Mouse (Mus musculus) WW6 (cell line): ENCODE data around the gene Tbc1d10a.
"Not testable (repeated sequence)": the region's sequence is repeated elsewhere in the genome, so short reads cannot be mapped to it uniquely, and the experiment has no call there.

ENCODE experiments used
- DNase-seq: peaks from one replicate; pipeline ENCODE4 v3.0.0-alpha.2; 2013; ENCODE audit warnings: low read depth, low spot score

The Tbc1d10a gene

DNA sequence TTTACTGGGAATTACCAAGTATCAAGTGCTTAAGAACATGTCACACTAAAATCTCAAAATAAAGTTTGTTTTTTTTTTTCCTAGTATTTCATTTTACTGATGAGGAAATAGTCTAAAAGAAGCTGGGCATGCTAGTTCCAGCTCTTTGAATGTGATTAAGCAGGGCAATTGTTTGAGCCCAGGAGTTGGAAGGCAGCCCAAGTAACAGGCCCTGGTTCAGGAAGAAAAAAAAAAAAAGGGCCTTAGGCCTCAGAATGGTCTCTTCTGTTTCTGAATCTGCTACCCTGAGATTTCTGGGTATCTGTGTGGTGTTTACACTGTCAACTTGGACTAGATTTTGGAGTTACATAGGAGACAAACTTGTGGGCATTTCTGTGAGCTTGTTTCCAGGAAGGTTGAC is 3.1 kb upstream of the Tbc1d10a start:
- DNase-seq, result no peak

- DNase-seq, result no peak
Measured at GRCm38 (mm10) chr11:4184251-4184952, 2.2 kb upstream of the Tbc1d10a start.

DNA sequence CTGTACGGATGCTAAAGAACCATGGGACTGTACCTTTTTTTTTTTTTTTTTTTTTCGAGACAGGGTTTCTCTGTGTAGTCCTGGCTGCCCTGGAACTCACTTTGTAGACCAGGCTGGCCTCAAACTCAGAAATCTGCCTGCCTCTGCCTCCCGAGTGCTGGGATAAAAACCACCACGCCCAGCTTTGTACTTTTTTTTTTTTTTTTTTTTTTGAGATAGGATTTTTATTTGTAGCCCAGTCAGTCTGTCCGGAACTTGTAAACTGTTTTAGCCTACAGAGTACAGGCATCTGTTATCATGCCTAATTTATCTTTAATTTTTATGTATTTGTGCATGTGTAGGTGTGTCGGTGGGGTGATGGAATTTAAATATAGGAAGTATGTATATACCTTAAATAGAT is 1.1 kb upstream of the Tbc1d10a start:
- DNase-seq, result not testable (repeated sequence)

DNA sequence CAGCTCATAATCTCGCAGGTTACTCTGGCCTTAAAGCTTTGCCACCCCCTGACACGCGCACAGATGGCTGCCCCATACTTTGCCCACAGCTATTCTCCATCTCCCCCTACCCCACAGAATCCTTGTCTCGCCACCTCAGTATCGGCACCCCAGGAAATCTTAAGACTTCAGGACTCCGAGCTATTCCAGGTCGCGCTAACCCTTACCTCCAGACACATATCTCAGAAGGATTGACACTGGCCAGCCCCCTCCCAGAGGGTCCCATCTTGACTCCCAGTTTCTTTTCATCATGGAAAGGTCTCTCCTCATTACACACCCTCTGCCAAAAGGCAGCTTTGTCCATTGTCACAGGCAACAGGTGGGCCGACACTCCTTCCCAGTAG is 720 bp downstream of the Tbc1d10a start:
- DNase-seq, result no peak

DNA sequence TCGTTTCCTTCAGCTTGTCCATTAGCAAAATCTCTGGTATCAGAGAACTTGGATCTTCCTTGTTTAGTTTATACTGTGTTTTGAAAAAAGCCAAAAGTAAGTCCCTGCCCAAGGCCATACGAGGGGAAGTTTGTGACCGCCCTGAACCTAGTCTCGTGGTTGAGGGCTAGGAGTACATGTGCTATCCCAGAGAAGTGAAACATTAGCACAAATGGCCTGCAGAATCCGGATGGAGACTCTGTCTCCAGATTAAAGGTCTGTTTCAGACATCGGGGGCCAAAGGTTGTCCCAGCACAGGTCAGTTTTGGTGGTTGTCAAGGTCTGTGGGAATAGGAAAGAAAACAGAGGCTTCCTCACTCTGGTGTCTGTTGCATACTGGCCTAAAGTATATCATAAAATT is 2.6 kb downstream of the Tbc1d10a start:
- DNase-seq, result no peak

GRCm38 (mm10) chr11:4190677-4191076 is 4.1 kb downstream of the Tbc1d10a start:
- no peak for DNase-seq

- DNase-seq, result no peak
Measured at GRCm38 (mm10) chr11:4192757-4193156, 6.2 kb downstream of the Tbc1d10a start.

DNA sequence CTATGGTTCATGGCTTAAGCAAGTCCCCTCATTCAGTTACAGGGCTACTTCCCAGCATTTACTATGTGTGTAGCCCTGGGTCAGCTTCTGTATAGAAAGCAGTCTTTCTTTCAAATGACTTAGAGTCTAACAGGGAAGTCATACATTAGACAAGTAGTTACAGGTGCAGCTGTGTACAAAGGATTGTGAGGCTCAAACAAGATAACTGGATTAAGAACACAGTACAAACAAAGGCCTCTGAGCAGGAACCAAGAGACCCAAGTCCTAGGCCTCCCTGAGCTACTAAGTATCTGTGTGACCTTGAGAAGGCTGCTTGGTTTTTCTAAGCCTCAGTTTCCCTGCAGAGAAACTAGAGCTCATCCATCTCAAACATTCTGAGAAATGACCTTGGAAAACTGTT is 6.8 kb downstream of the Tbc1d10a start:
- DNase-seq, result no peak

GRCm38 (mm10) chr11:4195597-4196031 is 9.0 kb downstream of the Tbc1d10a start:
- DNase-seq, result no peak

GRCm38 (mm10) chr11:4196636-4197035 is 10.0 kb downstream of the Tbc1d10a start:
- no peak for DNase-seq

GRCm38 (mm10) chr11:4197691-4198090 is 11.1 kb downstream of the Tbc1d10a start:
- DNase-seq, result no peak

- no peak for DNase-seq
Measured at GRCm38 (mm10) chr11:4201981-4202700, 15.6 kb downstream of the Tbc1d10a start.

DNA sequence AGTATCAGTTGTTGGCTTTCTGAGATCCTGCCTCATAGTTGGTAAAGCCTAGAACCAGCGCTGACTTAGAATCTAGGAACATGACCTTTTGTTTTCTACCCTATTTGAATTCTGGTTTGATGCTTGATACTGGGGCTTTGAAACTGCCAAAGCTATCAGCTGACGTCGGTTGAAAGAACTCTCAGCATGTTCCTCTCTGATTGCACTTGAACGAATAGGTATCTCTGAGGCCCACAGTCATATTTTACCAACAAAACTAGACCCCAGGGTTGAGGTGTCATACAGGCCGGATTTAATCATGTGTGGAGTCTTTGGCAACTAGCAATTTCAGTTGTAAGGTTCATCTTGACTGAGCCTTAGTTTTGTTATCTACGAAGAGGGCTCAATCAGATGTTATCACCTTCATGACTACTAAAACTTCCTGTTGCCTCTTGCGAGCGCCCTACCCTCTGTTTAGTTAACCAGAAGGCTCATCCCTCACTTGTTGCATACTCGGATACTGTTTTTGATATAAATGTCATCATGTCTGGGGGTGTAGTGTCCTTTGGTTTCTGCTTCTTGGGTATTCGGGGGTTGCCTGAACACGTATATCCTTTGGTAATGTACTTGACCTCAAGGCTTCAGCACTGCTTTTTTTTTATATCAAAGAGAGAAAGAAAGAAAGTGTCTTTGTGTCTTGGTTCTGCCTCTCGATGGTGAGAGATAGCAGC is 16.6 kb downstream of the Tbc1d10a start:
- no peak for DNase-seq

GRCm38 (mm10) chr11:4203705-4204074 is 17.1 kb downstream of the Tbc1d10a start:
- no peak for DNase-seq

DNA sequence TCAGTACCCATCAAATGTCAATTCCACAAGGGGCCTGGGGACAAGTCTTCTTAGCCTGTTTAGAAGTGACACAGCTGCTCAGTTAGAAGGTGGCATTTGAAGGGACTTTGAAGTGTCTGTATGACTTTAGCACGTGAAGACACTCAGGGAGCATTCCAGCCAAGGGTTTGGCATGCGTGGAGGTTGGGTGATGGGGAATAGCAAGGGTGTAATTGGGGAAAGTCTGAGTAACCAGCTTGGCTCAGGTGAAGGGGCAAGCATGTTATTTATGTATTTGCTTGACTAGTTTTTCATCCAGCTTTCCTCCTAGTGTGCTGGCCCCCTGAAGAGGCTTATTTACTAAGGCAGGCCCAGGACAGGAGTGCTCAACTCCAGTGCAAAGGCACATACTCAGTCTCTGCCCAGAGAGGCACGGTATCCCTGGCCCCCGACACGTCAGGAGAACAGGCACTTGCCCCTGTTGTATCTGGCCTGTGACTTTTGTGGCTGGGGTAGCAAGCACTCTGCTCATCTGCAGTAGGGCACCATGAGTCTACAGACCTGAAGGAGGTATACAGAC is 18.6 kb downstream of the Tbc1d10a start:
- no peak for DNase-seq

DNA sequence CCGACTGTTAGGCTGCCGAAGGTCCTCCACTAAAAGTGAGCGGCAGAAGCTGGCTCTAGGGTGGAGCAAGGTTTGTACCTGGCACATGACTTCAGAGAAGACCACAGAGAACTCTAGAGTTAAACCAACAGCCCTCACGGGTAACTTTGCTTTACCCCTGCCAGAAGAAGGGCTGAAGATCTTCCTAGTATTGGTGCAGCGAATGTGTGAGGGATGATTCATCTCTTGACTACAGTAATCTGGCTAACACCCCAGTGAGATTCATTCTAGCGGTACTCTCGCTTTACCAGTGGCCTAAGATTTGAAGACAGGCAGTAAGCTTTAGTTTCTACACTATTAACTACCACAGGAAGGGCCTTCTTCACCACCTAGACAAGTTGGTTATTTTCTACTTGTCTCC is 19.4 kb downstream of the Tbc1d10a start:
- DNase-seq, result no peak

DNA sequence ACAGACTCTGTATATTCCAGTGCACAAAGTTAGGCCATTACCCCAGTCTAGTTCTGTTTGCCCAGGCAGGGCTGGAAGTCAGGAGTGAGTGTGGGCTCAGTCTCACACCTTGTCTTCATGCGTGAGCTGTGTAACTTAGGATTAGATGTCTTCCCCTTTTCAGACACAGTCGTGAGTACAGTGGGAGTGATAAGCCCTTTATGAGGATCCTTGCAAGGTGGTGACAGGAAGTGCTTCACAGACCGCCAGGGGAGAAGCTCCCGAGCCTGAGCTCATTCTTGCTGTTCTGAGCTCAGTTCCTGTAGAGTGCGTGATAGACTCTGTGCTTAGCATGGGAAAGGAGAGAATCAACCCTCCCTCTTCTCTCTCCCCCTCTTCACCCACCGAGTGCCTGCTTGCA is 20.0 kb downstream of the Tbc1d10a start:
- DNase-seq, result no peak

GRCm38 (mm10) chr11:4207655-4208054 is 21.1 kb downstream of the Tbc1d10a start:
- no peak for DNase-seq

DNA sequence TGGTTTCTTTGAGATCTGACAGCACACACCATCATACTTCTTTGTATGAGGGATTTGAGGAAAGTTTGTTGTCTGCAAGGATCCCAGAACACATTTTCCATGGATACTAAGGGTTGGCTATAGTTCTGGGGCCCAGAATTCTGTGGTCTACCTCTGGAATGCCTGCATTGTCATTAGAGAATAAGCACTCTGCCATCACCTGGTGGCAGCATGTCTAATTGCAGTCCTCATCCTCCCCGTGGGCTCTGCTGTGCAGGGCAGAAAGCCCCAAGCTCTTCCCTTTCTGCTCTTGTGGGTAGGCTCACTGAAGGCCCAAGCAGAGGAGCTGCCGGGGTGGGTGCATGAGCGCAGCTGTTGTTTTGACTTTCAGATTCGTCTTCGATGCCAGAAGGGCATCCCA is 23.0 kb downstream of the Tbc1d10a start:
- DNase-seq, result no peak

GRCm38 (mm10) chr11:4210786-4211185 is 24.2 kb downstream of the Tbc1d10a start:
- no peak for DNase-seq

DNA sequence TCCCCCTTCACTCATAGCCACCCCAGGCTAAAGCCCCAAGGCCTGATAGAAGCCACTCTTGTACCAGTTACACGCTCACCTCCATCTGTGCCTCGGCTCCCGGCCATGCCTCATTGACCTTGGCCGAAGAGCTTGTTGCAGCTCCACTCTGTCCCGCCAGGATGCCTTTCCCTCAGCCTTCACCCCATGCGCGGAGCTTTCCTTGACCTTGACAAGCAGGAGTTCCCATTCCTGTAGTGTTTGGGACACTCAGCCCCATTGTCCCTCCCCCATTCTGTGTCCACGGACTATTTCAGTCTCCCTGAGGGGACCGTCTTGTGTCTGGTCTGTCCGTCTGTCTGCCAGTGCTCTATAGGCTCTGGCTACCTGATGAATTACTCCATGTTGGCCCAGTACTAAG is 26.5 kb downstream of the Tbc1d10a start:
- no peak for DNase-seq

GRCm38 (mm10) chr11:4214572-4214971 is 28.0 kb downstream of the Tbc1d10a start:
- no peak for DNase-seq
